Mouse (Mus musculus) R1 (cell line): ENCODE measurements at regions not wholly inside any gene's neighbourhood (a gene's known extent, or its start where the extent isn't known, plus 50 kb on each side); places are given as distances from the start of the nearest gene placed in this dataset.
A peak's percentile ranks its signal among the peaks of the same experiment; 100 is the strongest.

Experiments used
- DNase-seq: peaks from one replicate; pipeline ENCODE4 v3.0.0-alpha.2; 2018; ENCODE audit warnings: low read depth, low spot score

- no peak for DNase-seq
Measured at GRCm38 (mm10) chr16:76183556-76183955, 161.5 kb upstream of the Samsn1 start.

- peak; percentile 30 for DNase-seq
Measured at GRCm38 (mm10) chr16:76183105-76183504, 161.0 kb upstream of the Samsn1 start.

GRCm38 (mm10) chr16:76181596-76181995 lies 159.5 kb upstream of the Samsn1 start:
- no peak for DNase-seq

- DNase-seq: no peak
Measured at GRCm38 (mm10) chr16:76167651-76168050, 145.6 kb upstream of the Samsn1 start.

- no peak for DNase-seq
Measured at GRCm38 (mm10) chr16:76160879-76161278, 138.8 kb upstream of the Samsn1 start.

GRCm38 (mm10) chr16:76158585-76158984 lies 136.5 kb upstream of the Samsn1 start:
- DNase-seq: no peak

- DNase-seq: no peak
Measured at GRCm38 (mm10) chr16:76153766-76154525, 131.9 kb upstream of the Samsn1 start.

GRCm38 (mm10) chr16:76149581-76149980 lies 127.5 kb upstream of the Samsn1 start:
- no peak for DNase-seq

- peak; percentile 50 for DNase-seq
Measured at GRCm38 (mm10) chr16:76133892-76134291, 111.8 kb upstream of the Samsn1 start.

GRCm38 (mm10) chr16:76130486-76130885 lies 108.4 kb upstream of the Samsn1 start:
- DNase-seq: no peak

- DNase-seq: peak; percentile 45
Measured at GRCm38 (mm10) chr16:76129982-76130381, 107.9 kb upstream of the Samsn1 start.

- DNase-seq: no peak
Measured at GRCm38 (mm10) chr16:76123021-76123384, 100.9 kb upstream of the Samsn1 start.

- DNase-seq: no peak
Measured at GRCm38 (mm10) chr16:76122172-76123020, 100.3 kb upstream of the Samsn1 start.

- DNase-seq: no peak
Measured at GRCm38 (mm10) chr16:76120712-76121111, 98.6 kb upstream of the Samsn1 start.

- DNase-seq: no peak
Measured at GRCm38 (mm10) chr16:76110383-76110782, 88.3 kb upstream of the Samsn1 start.

- DNase-seq: no peak
Measured at GRCm38 (mm10) chr16:76108464-76108863, 86.4 kb upstream of the Samsn1 start.

- DNase-seq: no peak
Measured at GRCm38 (mm10) chr16:76104673-76105072, 82.6 kb upstream of the Samsn1 start.

- DNase-seq: no peak
Measured at GRCm38 (mm10) chr16:76101773-76102172, 79.7 kb upstream of the Samsn1 start.

- no peak for DNase-seq
Measured at GRCm38 (mm10) chr16:76097808-76098207, 75.7 kb upstream of the Samsn1 start.

- no peak for DNase-seq
Measured at GRCm38 (mm10) chr16:76096363-76096762, 74.3 kb upstream of the Samsn1 start.

- DNase-seq: no peak
Measured at GRCm38 (mm10) chr16:76085363-76085762, 63.3 kb upstream of the Samsn1 start.

- DNase-seq: no peak
Measured at GRCm38 (mm10) chr16:76082465-76082864, 60.4 kb upstream of the Samsn1 start.
